Mouse (Mus musculus) heart, adult 9 months (tissue): ENCODE measurements around the gene Cend1.
"Not testable (repeated sequence)": the region's sequence is repeated elsewhere in the genome, so short reads cannot be mapped to it uniquely, and the experiment has no call there.

Source experiments
- DNase-seq, 2 experiments: peaks; one replicate each; pipeline ENCODE4 v3.0.0; 2022; ENCODE audit warnings: low spot score in 2 of 2

The Cend1 gene

DNA sequence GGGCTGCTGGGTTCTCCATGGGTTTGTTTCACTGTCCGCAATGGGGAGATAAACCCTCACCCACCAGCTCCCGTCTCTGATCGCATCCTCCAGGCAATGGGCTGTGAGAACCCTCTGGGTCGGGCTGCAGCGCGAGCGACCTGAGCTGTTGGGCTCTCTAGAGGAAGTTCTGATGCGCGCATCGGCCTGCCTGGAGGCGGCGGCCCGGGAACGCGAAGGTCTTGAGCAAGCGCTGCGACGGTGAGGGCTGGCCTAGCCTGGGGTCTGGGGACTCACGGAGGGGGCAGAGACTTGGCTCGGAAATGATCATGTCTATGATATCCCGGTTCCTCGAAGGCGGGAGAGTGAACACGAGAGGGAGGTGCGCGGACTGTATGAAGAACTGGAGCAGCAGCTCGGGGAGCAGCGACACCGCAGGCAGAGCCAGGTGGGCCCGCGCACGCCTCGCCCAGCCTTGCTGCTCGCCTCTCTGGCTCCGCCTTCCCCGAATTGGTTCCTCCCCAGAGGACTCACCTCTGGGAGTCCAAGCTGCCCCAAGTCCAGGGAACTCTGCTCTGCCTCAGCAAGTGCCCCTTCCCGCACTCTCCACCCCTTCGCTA is 35.4 kb upstream of the Cend1 start:
- DNase-seq, result peak in 1 of 2 experiments; percentile 36

- peak; percentile 86 to 92 for DNase-seq
These were observed 34.7 kb upstream of the Cend1 start for GRCm38 (mm10) chr7:141463824-141464602.

DNA sequence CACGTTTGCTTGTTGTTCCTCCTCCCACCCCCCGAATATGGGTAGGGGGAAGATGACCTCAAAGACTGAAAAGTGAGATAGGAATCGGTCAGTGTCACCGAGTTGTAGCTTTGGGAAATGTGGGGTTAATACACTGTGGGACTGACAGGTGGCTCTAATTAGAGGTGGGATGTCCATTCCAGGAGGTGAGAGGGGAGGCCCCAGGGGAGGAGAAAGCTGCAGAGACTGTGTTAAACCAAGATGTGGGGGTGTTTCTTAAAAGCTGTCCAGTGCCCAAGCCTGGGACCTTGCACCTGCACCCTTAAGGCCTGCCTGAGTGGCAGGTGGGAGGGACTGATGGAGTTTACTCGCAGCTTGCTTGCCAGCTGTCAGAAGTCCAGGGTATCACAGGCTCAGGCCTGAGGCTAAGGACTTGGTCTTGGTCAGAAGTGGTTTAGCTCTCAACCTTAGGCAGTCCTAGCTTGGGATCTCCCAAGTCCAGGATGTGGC is 33.1 kb upstream of the Cend1 start:
- DNase-seq, result peak; percentile 46 to 57

GRCm38 (mm10) chr7:141461521-141462332 is 32.4 kb upstream of the Cend1 start:
- DNase-seq, result peak; percentile 37 to 62

- peak; percentile 56 to 66 for DNase-seq
These were observed 31.3 kb upstream of the Cend1 start, which contains the start of gene Cracr2b for GRCm38 (mm10) chr7:141460391-141461113. Gene Cracr2b, plus strand, starts transcription at chr7:141461094.

DNA sequence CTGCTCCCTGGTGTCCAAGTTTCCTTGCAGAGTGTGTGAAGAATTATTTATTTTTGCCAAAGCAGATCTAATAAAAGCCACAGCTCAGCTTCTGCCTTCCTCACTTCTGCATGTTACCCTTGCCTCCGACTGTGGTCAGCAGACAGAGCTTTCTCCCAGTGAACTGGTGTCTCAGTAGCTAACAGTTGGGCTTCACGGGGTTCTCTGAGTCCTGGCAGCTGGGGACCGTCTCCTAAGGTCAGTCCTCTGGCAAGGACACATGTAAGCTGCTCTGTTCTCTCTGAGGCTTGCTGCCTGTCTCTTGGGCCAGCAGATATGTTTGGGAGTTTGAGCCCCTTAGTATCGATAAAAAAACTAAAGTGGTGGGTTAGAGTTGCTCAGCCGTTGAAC is 30.7 kb upstream of the Cend1 start:
- DNase-seq, result peak; percentile 29 to 50

- no peak for DNase-seq
These were observed 30.0 kb upstream of the Cend1 start for GRCm38 (mm10) chr7:141459301-141459711.

DNA sequence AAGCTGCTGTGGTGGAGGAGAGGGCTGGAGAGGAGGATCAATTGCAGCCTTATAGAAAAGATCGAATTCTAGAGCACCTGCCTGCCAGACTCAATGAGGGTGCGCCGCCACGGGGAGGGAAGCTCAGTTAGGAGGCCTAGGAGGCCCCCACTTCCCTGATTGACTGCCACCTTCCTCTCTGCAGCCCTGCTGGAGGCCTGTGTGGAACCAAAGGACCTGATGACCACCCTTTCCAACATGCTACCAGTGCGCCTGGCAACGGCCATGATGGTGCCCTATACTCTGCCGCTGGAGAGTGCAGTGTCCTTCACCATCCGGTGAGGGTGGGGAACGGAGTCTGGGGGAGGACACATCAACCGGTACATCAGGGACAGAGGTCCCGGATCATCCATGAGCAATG is 29.4 kb upstream of the Cend1 start:
- no peak for DNase-seq

- DNase-seq, result peak in 1 of 2 experiments; percentile 44
These were observed 28.8 kb upstream of the Cend1 start for GRCm38 (mm10) chr7:141457986-141458660.

DNA sequence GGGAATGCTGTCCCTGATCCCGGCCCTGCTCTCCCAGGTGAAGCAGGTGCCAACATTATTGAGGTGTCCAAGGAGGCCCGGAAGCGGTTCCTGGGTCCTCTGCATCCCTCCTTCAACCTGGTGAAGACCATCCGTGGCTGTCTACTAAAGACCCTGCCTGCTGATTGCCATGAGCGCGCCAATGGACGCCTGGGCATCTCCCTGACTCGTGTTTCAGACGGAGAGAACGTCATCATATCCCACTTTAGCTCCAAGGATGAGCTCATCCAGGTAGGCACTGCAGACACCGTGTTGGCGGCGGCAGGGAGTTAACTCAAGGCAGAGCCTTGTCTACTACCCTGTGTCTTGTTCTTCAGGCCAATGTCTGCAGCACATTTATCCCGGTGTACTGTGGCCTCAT is 27.9 kb upstream of the Cend1 start:
- no peak for DNase-seq

- DNase-seq, result peak; percentile 54 to 65
These were observed 27.4 kb upstream of the Cend1 start for GRCm38 (mm10) chr7:141456739-141457138.

- peak; percentile 87 to 90 for DNase-seq
These were observed 26.5 kb upstream of the Cend1 start for GRCm38 (mm10) chr7:141455610-141456314.

DNA sequence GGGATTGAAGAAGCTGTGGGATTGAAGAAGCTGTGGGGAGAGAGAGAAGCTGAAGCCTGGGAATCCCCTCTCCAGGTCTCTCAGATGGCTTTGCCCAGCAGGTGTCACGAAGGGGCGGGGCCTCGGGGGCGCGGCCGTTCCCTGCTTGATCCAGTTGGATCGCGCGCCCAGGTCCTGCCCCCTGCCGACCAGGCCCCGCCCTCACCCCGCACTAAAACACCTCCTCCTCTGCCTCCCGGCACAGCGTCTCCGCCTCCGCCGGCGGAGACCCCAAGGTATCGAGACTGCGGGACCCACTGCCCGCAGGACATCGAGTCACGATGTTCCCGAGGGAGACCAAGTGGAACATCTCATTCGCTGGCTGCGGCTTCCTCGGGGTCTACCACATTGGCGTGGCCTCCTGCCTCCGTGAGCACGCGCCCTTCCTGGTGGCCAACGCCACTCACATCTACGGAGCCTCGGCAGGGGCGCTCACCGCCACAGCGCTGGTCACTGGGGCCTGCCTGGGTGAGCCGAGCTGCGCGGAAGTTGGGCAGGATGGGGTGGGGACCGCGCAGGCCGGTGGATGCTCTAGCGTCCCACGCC is 25.8 kb upstream of the Cend1 start, which contains the start of gene Pnpla2:
Gene Pnpla2, plus strand, starts transcription at position 232 of the 585 bp plus-strand sequence.
- DNase-seq, result peak; percentile 94

DNA sequence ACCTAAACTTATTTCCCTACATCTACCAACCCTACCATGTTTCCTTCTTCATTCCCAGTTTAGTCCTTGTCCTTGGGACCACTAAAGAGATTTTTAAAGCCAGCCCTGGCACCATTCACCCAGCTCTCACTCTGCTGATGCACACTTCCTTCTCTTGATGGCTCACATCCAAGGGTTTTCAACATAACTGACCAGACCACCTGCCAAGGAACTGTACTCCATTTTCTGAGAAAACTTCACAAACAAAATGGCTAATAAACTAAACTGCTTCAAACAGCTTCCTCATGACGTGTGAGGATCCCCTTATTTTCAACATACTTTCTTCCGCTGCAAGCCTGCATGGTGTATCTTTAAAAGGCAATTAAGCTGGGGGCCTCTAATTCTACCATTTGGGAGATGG is 24.3 kb upstream of the Cend1 start:
- no peak for DNase-seq

DNA sequence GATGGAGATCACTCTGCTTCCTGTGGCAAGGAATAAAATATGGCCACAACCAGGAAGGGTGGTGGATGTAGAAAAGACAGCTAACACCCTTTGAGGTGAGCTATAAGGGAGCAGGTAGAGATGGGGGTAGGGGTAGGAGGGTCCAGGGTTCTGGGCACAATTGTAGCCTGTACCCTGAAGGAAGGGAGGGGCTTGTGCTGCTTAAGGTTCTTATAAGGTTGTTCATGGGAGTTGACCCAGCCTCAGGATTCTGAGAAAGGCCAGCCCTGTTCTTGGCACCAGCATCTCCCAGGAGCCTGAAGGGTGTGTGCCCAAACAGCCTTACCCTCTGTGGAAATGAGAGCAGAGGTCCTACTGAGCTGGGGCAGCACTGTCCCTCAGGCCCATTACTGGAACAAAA is 22.6 kb upstream of the Cend1 start:
- DNase-seq, result no peak

DNA sequence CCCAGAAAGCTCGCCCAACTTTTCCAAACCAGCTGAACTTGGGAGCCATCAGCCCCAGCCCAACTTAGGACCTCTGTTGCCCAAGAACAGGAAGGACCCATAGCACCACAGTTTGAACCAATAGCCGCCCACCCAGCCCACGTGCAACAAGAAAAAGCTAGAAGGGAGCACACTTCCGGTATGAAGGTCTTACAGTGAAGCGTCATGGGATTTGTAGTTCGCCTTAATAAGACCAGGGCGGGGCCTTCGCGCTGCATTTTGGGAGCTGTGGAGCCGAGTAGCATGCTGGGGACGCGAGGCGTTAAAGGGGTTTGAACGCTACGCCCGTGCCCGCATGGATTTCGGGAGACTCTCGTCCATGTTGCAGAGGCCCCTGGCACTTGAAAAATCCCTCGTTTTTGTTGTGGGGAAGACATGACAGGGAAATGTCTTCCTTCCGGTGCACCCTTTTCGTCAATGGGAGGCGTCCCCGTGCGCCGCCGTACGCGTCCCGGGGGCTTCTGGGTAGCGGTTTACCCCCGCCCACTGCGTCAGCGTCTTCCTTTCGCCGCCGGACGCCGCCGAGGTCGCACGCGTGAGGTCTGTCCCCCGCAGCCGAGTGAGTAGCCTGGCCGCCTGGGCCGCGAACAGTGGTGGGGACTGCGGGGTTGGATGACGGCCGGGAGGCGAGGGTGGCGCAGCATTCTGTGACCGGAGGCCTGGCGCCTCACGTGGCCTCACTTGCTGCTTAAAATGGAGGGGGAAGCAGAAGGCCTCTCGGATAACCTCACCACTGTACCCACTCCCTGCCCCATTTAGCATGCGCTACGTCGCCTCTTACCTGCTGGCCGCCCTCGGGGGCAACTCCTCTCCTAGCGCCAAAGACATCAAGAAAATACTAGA is 18.1 kb upstream of the Cend1 start, which contains the start of gene Rplp2:
Gene Rplp2, plus strand, starts transcription at position 261 of the 882 bp plus-strand sequence.
- peak; percentile 92 to 96 for DNase-seq

- DNase-seq, result not testable (repeated sequence)
These were observed 17.1 kb upstream of the Cend1 start for GRCm38 (mm10) chr7:141446374-141446773.

GRCm38 (mm10) chr7:141443828-141444237 is 14.5 kb upstream of the Cend1 start, which contains the start of gene Pidd1:
Gene Pidd1, minus strand, starts transcription at chr7:141444025.
- DNase-seq, result peak in 1 of 2 experiments; percentile 57
